Mouse (Mus musculus): Measurements from ENCODE around the gene Tcl1b3.

Gene Tcl1b3

GRCm38 (mm10) chr12:105235091-105235490 is 44.2 kb downstream of the Tcl1b3 start:
- no peak for DNase-seq

- DNase-seq, result no peak
These were observed 48.2 kb downstream of the Tcl1b3 start for GRCm38 (mm10) chr12:105239060-105239459.

Data from layer of hippocampus, adult 9-11 months (tissue).